Mouse (Mus musculus): ENCODE measurements around the gene Sco1.
A peak's percentile ranks its signal among the peaks of the same experiment; 100 is the strongest.
"Not testable (repeated sequence)": the region's sequence is repeated elsewhere in the genome, so short reads cannot be mapped to it uniquely, and the experiment has no call there.

Gene Sco1

DNA sequence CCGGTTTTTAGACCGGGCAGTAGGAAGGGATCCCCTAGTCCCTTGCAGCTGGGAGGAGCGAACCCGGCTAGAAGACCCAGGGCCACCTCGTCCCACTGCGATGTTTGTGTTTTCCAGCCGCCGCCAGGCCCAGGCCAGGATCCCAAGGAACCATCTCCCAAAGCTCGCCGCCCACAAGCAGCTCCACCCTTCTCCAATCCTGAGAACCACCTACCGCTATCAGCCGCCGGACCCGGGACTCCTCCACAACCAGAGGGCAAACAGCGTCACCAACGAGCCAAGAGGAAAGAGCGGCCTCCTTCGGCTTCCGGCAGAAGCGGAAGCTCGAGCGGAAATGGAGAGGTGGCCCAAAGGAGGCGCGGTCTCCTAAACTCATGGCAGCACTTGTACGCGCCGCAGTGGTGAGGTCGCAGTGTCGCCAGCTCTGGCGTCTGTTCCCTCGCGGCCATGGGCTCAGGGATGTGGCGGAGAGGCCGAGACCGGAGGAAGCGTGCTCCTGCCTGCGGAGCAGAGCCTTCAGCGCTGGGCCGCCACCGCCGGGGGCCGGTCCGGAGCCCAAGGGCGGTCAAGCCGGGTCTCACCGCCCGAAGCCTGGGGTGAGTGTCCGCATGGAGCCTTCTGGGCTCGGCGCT lies at the start of gene Sco1, which contains the start of gene Adprm:
Gene Sco1, plus strand, starts transcription at position 350 of the 632 bp plus-strand sequence.
Gene Adprm, minus strand, starts transcription at position 274 of the 632 bp plus-strand sequence.
- DNase-seq (ENCODE audit: low spot score in 2 of 2), result peak; percentile 68 to 87

DNA sequence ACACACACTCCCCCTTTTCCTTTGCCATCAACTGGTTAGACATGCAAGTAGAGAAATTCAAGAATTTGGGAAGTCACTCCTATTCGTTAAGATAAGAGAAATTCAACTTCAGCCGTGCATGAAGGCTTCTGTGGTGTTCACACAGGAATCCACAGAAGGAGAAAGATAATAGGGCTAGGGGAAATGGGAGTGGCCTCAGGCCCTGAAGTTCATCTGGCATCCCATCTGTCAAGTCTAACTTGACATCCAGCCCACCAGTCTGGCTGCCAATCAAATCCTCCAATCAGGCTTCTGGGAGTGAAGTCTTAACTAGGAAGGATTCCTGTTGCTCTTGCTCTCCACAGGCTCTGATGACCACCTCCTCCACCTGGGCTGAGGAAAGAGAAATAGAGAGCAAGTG lies 49.6 kb upstream of the Sco1 start:
- no peak for DNase-seq (ENCODE audit: low spot score in 2 of 2)

- no peak for DNase-seq (ENCODE audit: low spot score in 2 of 2)
Observed at GRCm38 (mm10) chr11:67007961-67008360, 44.5 kb upstream of the Sco1 start.

GRCm38 (mm10) chr11:67008528-67008927 lies 43.9 kb upstream of the Sco1 start:
- no peak for DNase-seq (ENCODE audit: low spot score in 2 of 2)

DNA sequence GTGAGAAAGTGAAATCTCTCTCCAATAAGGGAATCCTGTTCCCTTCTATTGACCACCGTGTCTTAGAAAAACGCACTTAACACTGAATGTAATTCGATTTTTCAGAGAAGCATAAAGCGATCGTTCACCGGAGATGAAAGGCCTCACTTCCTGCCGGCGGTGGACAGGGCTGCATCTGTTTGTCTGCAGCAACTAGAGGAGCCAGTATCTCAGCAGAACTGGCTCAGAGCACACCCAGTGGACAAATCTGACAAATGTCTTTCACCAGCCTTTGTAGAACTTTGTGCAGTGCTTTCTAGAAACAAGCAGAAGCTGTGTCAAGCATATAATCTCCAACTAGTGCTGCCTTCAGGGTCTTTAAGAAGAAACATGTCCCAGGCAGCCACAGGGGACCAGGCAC lies 42.0 kb upstream of the Sco1 start:
- DNase-seq (ENCODE audit: low spot score in 2 of 2), result no peak

GRCm38 (mm10) chr11:67011635-67012034 lies 40.8 kb upstream of the Sco1 start:
- no peak for DNase-seq (ENCODE audit: low spot score in 2 of 2)

- DNase-seq (ENCODE audit: low spot score in 2 of 2), result no peak
Observed at GRCm38 (mm10) chr11:67017801-67018591, 34.5 kb upstream of the Sco1 start.

DNA sequence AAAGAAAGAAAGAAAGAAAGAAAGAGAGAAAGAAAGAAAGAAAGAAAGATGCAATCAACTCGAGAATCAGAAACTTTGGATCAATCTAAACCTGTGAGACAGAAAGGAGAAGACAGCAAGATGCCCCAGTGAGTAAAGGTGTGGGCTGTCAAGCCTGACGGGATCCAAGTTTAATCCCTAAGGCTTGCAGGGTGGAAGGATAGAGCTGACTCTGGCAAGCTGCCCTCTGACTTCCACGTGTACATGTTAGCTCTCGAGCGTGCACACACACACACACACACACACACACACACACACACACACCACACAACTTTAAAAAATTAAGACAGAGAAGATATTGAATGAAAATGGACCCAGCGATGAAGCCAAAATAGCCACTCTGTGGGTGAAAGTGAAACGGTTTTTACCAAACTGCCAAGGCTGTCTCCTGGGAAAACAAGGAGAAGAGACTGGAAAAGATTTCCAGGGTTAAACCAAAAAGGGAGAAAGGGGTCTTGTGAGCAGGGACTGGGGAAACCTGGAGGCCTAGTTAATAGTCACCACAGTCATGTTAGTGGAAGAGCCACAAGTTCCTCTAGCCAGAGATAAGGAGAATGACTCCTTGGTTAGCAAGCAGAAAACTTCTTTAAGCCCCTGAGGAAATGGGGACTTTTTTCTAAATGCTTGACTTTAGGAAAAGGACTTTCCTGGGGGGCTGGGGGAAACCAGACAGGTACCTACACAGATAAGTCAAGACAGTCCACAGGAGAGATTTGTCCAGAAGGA lies 32.6 kb upstream of the Sco1 start:
- DNase-seq (ENCODE audit: low spot score in 2 of 2), result no peak

DNA sequence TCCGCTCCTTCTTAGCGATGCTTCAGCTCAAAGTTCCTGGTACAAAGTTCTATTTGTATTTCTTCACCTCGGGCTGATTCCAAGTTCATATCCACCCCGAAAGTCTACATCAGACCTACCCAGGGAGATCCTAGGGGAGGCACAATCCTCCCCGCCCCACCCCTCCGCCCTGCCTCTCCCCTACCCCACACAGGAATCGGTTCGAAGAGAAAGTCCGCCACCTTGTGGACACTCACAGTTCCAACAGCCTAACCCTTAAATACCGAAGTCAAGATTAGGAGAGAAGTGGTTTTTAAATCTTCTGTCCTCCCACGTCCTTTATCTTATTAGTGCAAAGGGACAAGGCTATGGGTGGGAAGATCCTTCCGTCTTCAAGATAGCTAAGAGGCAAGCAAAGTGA lies 31.5 kb upstream of the Sco1 start:
- DNase-seq (ENCODE audit: low spot score in 2 of 2), result peak in 1 of 2 experiments; percentile 44

- no peak for DNase-seq (ENCODE audit: low spot score in 2 of 2)
Observed at GRCm38 (mm10) chr11:67022354-67023115, 29.9 kb upstream of the Sco1 start.

DNA sequence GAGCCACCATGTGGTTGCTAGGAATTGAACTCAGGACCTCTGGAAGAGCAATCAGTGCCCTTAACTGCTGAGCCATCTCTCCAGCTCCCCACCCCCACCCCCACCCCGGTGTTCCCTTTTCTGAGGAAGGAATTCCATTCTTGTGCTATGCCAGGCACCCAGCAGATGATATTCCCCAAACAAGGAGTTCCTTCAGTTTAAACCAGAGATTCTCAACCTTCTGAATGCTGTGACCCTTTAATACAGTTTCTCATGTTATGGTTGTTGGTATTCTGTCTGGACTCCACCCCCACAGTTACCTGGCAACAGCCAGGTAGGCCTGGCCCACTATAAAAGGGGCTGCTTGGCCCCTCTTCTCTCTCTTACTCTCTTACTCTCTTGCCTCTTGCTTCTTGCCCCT lies 29.3 kb upstream of the Sco1 start:
- DNase-seq (ENCODE audit: low spot score in 2 of 2), result not testable (repeated sequence)

- no peak for DNase-seq (ENCODE audit: low spot score in 2 of 2)
Observed at GRCm38 (mm10) chr11:67023802-67024340, 28.6 kb upstream of the Sco1 start.

DNA sequence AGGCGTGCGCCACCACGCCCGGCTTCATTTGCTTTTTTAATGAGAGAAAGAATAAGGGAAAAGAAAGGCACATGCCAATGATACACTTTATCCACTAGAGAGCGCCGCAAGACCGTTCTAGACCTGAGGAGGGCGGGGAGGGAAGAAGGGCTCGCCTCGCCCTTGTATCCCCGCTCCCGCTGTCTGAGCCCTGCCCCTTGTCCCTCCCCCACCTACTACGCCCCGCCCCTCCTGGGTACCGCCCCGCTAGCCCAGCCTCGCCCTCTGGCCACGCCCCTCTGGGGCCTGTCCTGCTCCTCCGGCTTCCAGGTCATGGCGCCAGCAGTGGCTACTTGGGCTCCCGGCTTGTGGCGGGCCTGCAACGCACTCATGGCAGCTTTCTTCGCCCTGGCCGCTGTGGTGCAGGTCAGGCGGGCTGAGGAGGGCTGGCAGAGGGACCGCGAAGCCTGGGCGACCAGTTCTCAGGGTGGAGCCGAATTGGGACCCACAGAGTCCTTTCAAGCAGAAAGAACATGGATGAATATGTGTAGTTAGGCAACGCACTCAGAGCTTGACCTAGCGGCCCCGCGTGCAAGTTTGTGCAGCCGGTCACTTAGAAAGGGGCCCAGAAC lies 27.5 kb upstream of the Sco1 start, which contains the start of gene Tmem220:
Gene Tmem220, plus strand, starts transcription at position 288 of the 611 bp plus-strand sequence.
- DNase-seq (ENCODE audit: low spot score in 2 of 2), result peak; percentile 32 to 78

- no peak for DNase-seq (ENCODE audit: low spot score in 2 of 2)
Observed at GRCm38 (mm10) chr11:67030904-67031602, 21.4 kb upstream of the Sco1 start.

DNA sequence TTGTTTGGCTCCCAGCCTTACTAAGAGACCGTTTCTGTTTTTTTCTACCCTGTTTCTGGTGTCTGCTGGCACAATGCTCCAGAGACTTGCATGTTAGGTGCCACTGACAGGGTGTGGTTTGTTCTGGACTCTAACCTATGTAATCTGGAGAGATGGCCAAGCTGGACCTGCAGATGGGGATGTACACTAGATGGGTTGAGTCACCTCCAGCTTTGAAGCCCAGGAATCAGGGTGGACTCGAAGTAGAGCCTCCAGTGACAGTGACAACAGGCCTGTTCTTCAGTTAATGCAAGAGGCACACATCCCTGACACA lies 20.9 kb upstream of the Sco1 start:
- no peak for DNase-seq (ENCODE audit: low spot score in 2 of 2)

- no peak for DNase-seq (ENCODE audit: low spot score in 2 of 2)
Observed at GRCm38 (mm10) chr11:67034775-67035485, 17.5 kb upstream of the Sco1 start.

DNA sequence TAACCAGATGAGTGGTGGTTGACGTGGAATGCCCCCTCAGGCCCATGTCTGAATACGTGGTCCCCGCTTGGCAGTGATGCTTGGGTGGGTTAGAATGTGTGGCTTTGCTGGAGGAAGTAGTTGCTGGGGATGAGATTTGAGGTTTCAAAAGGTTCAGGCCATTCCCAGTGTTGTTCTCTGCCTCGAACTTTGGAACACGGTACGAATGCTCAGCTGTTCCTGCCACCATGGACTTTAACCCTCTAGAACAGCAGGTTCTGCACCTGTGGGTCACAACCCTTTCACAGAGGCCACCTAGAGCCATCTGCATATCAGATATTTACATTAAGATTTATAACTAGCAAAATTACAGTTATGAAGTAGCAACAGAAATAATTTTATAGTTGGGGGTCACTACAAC lies 16.2 kb upstream of the Sco1 start:
- DNase-seq (ENCODE audit: low spot score in 2 of 2), result no peak

GRCm38 (mm10) chr11:67036892-67037291 lies 15.6 kb upstream of the Sco1 start:
- DNase-seq (ENCODE audit: low spot score in 2 of 2), result no peak

DNA sequence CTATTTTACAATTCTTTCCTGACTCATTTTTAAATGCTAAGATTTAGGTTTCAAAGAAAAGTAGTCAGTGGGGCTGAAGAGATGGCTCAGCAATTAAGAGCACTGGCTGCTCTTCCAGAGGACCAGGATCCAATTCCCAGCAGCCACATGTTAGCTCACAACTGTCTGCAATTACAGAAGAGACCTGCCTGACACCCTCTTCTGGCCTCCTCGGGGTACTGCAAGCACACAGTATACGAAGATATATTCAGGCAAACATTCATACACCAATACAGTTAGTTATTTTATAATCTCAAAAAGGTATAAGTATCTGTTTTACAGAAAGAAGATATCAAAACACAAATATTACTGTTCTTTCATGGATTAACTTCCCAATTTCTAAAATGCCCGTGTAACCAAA lies 12.7 kb upstream of the Sco1 start:
- no peak for DNase-seq (ENCODE audit: low spot score in 2 of 2)

DNA sequence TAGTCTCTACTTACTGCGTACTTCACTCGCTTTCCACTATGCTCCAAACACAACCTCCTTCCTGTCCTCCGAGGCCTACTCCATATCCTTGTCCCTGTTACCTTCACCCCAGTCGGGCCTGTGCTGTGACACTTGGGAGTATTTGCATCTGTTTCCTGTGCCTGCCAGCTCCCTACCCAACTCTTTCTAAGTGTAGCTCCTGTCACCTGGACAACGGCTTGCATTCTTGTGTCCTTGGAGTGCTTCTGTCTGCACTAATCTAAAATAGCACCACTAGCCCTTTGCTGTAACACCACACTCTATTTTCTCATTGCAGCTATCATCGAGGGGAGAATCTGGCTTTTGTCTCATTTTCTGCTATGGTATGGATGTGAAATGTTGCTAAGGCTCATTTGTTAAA lies 12.0 kb upstream of the Sco1 start:
- no peak for DNase-seq (ENCODE audit: low spot score in 2 of 2)
